Mouse (Mus musculus): ENCODE data around the gene Gja8. TPM values are rescaled to one million over a fixed set of nuclear protein-coding genes. Genes with fewer than 3 reads are reported as not detected.

Gene Gja8
- polyA plus RNA-seq, 1 experiment from 2014 or later, result not detected

DNA sequence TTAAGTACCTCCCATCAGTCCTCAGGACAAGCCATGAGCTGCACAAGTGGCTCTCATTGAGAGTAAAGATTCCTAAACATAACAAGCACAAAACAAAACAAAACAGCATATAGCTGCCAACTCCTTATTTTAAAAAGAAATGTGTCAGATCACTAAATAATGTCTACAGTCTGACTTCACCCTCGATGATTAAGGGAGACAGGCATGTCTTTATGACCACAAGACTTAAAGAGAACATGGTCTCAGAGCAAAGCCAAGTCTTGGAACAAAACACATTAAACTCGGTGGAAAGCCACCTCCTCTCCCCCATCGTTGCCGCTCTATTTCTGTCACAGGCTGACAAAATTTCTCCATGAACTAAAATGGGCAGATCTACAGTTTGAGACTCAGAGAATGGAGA lies 1.2 kb downstream of the Gja8 start:
- Histone ChIP-seq H3K27me3 (replicated peaks) (peaks cover 3% of the 10 kb centered on the region; the same call in 1 of the 2 replicates), H3K4me3 (no peak overlapping the region), H3K4me1 (no peaks in the 10 kb centered on the region), H3K4me2 (no peak overlapping the region), H3K9me3 (no peaks in the 10 kb centered on the region), H3K9ac (no peak overlapping the region), H3K36me3 (no peaks in the 10 kb centered on the region), H3K27ac (replicated peaks) (no peak overlapping the region)
- 68% methylated on average over 4 of the region's 4 CpGs for WGBS
- ATAC-seq (ENCODE audit: extremely low read depth, insufficient number of reproducible peaks, low FRiP score, low TSS enrichment), result no peak

DNA sequence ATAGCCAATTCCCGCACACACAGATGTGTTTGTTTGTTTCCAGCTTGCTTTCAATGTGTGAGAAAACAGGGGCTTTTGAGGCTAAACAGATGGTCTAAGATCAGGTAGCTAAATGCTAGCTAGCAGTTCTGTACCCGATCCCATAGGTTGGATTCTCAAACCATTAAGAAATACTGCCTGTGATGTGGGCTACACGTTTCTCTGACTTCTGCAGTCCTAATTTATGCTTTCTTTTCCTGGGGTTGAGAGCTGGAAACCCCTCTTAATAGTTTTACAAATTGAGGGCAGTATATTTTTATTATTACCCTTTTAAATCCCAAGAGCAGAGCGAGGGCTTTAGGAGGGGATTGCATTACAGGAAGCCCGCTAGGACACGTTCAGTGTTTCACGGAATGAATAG lies 4.8 kb downstream of the Gja8 start:
- WGBS, result 71% methylated on average over 7 of the region's 7 CpGs
- no peak for ATAC-seq (ENCODE audit: extremely low read depth, insufficient number of reproducible peaks, low FRiP score, low TSS enrichment)
- no peaks in the 10 kb centered on the region for H3K36me3 ChIP-seq

DNA sequence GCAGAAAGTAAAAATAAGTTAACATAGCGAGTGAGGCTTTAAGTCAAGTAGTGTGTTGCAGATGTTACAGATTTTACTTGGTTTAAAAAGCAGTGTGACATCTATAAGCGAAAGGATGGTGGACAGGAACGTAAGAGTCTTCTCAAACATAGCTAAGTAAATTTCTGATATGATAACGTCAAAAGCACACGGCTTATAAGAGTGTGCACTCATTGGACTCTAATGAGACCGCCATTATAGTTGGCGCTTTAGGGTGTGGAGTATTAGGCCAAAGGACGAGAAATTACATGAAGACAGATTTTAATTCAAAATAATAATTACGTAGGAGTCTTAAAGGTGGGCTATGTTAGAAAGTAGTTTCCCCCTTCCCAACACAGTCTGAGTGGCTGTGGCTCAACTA lies 20.2 kb downstream of the Gja8 start:
- Histone ChIP-seq H3K4me1 (peaks cover 12% of the 10 kb centered on the region), H3K9ac (peak overlapping the region; percentile 94), H3K4me2 (peak overlapping the region; percentile 88), H3K27ac (replicated peaks) (no peak overlapping the region), H3K9me3 (no peaks in the 10 kb centered on the region), H3K36me3 (no peaks in the 10 kb centered on the region), H3K4me3 (peak overlapping the region; percentile 76), H3K27me3 (replicated peaks) (peaks cover 31% of the 10 kb centered on the region)
- ATAC-seq (ENCODE audit: extremely low read depth, insufficient number of reproducible peaks, low FRiP score, low TSS enrichment), result no peak
- 44% methylated on average over 9 of the region's 9 CpGs for WGBS

More for the DNA sequence above, 4.8 kb downstream of the Gja8 start:
- H3K4me2 ChIP-seq, result no peak overlapping the region
- H3K4me3 ChIP-seq, result no peak overlapping the region
- no peaks in the 10 kb centered on the region for H3K4me1 ChIP-seq
- no peak overlapping the region for H3K27ac ChIP-seq (replicated peaks)
- no peaks in the 10 kb centered on the region for H3K9me3 ChIP-seq
- no peak overlapping the region for H3K9ac ChIP-seq
- H3K27me3 ChIP-seq (replicated peaks), result peaks cover 8% of the 10 kb centered on the region; the same call in 1 of the 2 replicates

DNA sequence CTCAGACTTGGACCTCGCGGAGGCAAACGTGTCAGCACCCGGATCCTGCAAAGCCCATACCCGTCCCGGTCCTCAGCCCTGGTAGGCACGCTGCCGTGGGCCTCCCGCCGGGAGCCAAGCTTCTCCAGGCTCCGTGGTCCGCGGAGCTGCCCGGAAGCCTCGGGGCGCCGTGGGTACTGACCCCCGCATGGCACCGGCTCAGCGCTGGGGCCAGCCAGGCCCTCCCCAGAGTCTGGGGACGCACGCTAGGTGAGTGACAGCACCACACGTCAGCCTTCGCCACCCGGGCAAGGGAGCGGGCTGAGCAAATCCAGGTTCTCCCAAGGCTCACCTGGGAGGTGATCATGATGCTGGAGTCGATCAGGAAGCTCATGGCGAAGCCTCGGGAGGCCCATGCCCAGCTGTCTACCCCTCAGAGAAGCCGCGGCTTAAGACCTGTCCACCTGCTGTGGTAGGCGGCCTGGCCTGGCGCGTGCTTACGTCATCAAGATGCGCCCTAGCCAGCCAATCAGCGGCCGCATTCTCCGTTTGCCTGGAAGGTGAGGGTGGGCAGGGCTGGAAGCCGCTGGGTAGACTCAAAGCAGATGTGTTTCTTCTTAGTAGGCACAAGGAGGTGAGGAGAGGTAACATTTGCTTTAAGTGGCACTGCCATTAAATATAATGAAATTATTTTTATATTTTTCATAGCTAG lies 20.8 kb downstream of the Gja8 start, which contains the start of gene Gpr89:
Gene Gpr89, minus strand, starts transcription at position 496 of the 691 bp plus-strand sequence.
- Histone ChIP-seq H3K27me3 (replicated peaks) (peaks cover 30% of the 10 kb centered on the region), H3K9ac (peak within 1 kb of the TSS; percentile 94), H3K4me2 (peak within 1 kb of the TSS; percentile 88), H3K27ac (replicated peaks) (no peak within 1 kb of the TSS), H3K9me3 (no peaks in the 10 kb centered on the region), H3K4me3 (peak within 1 kb of the TSS; percentile 76), H3K4me1 (peaks cover 12% of the 10 kb centered on the region), H3K36me3 (no peaks in the 10 kb centered on the region)
- peak; percentile 86 for ATAC-seq (ENCODE audit: extremely low read depth, insufficient number of reproducible peaks, low FRiP score, low TSS enrichment)
- under 1% methylated on average over 40 of the region's 40 CpGs for WGBS

DNA sequence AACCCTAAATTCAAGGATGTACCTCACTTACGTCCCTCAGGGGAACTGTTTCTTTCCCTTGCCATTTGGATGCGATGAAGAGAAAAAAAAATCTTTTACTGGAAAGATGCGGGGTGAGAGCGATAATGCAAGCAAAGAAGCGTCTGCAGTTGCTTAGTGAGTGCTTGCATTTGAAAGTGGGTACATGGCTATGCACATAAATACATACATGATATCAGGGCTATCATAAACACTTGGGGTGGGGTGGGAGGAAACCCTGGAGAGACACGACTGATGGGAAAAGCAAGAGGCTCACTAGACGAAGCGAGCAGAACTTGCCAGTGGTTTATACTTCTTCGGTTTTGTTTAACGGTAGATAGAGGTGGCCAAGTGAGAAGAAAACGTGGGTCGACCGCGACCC lies 21.4 kb downstream of the Gja8 start, which contains the start of gene Gja5:
Gene Gja5, plus strand, starts transcription at position 301 of the 400 bp plus-strand sequence.
- H3K9ac ChIP-seq, result peak within 1 kb of the TSS; percentile 94
- 14% methylated on average over 14 of the region's 14 CpGs for WGBS
- no peak within 1 kb of the TSS for H3K27ac ChIP-seq (replicated peaks)
- no peak for ATAC-seq (ENCODE audit: extremely low read depth, insufficient number of reproducible peaks, low FRiP score, low TSS enrichment)
- H3K4me3 ChIP-seq, result peak within 1 kb of the TSS; percentile 76
- peaks cover 12% of the 10 kb centered on the region for H3K4me1 ChIP-seq
- no peaks in the 10 kb centered on the region for H3K9me3 ChIP-seq
- H3K27me3 ChIP-seq (replicated peaks), result peaks cover 27% of the 10 kb centered on the region
- H3K36me3 ChIP-seq, result no peaks in the 10 kb centered on the region
- peak within 1 kb of the TSS; percentile 88 for H3K4me2 ChIP-seq

DNA sequence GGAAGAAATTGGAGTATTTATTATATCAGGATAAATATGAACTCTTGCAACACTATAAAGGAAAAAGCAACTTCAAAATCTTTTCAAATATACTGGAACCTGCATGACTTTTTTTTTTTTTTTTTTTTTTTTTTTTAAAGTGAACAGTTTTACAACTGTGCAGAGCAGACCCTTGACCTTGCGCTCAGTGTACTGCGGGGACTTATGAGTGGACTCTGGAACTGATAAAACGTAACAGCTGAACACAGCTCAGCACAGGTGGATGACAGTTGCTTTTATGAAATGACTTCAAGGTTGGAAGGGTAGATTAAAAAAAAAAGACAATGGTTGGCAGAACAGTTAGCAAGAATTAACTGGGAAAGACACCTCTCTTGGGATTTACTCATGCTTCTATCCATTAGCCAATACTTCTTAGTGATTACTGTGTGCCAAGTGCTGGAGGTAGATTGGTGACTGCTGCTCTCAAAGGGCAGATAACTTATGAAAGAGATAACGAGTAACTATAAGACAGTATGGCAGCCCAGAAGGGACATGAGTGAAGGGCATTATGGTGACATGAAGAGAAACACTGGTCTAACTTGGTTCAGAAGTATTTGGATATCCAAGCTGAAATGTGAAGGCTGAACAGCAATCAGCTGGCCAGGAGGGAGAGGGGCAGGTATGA lies 23.4 kb downstream of the Gja8 start:
- Histone ChIP-seq H3K27ac (replicated peaks) (no peak overlapping the region), H3K4me1 (peaks cover 12% of the 10 kb centered on the region), H3K9me3 (no peaks in the 10 kb centered on the region), H3K4me3 (no peak overlapping the region), H3K9ac (no peak overlapping the region), H3K4me2 (no peak overlapping the region), H3K27me3 (replicated peaks) (peaks cover 14% of the 10 kb centered on the region), H3K36me3 (peaks cover 8% of the 10 kb centered on the region)
- ATAC-seq (ENCODE audit: extremely low read depth, insufficient number of reproducible peaks, low FRiP score, low TSS enrichment), result no peak
- WGBS, result 77% methylated on average over 4 of the region's 4 CpGs

DNA sequence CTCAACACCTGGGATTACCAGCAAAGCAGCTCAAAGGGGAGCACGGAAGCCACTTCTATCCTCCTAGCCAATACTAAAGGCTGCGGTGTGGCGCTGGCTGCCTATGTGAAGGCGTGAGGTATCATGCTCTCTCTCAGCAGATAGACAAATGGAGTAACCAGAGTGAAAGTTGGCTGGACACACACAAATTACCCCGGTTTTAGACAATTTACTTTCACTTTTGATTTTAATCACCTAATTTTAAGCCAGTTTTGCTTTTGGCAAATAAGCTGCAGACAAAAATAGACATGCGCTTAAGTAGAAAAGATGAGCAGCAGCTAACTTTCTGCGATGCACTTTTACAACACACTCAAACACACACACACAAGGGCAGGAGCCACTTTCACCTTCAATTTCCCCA lies 42.1 kb downstream of the Gja8 start:
- Histone ChIP-seq H3K9me3 (no peaks in the 10 kb centered on the region), H3K4me3 (no peak overlapping the region), H3K27ac (replicated peaks) (no peak overlapping the region), H3K9ac (no peak overlapping the region), H3K27me3 (replicated peaks) (no peaks in the 10 kb centered on the region), H3K4me1 (no peaks in the 10 kb centered on the region), H3K36me3 (peaks cover 71% of the 10 kb centered on the region), H3K4me2 (no peak overlapping the region)
- 90% methylated on average over 7 of the region's 7 CpGs for WGBS
- no peak for ATAC-seq (ENCODE audit: extremely low read depth, insufficient number of reproducible peaks, low FRiP score, low TSS enrichment)

DNA sequence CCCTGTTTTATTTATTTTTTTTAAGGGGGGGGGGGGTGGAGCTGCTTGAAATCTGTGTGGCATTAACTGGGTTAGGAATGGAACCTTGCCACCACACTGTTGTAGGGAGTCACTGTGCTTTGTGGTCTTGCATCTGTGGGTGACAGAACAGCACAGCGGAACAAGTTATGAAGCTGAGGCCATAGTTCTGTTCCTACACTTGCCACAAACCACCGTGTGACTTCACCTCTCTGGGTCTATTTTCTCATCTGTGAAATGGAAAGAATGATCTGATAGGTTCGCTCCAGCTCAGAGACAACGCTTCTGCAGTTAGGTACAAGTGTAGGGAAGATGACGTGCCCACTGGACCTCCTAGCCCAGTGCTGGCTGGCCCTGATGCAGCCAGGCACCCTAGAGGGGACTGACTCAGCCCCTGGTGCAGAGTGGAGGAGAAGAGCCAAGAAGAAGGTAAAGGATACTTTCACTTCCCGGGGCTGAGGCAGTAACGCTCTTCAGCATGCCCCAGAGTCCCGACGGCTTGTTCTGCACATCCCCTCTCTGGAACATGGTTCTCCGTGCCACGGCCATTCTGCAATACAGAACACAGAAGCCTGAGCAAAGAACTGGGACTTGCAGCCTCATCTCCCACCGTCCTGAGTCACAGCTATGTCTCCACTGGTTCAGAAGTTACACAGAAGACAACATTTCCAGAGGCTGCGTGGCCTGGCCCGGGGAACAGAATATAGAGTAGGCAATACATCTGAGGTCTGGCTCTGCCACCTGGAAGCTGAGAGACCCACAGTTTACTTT lies 43.6 kb downstream of the Gja8 start:
- H3K27ac ChIP-seq (replicated peaks), result no peak overlapping the region
- 92% methylated on average over 14 of the region's 14 CpGs for WGBS
- H3K9me3 ChIP-seq, result no peaks in the 10 kb centered on the region
- no peak overlapping the region for H3K4me2 ChIP-seq
- H3K4me3 ChIP-seq, result no peak overlapping the region
- ATAC-seq (ENCODE audit: extremely low read depth, insufficient number of reproducible peaks, low FRiP score, low TSS enrichment), result no peak
- H3K9ac ChIP-seq, result no peak overlapping the region
- no peaks in the 10 kb centered on the region for H3K27me3 ChIP-seq (replicated peaks)
- H3K4me1 ChIP-seq, result no peaks in the 10 kb centered on the region
- H3K36me3 ChIP-seq, result peaks cover 68% of the 10 kb centered on the region

DNA sequence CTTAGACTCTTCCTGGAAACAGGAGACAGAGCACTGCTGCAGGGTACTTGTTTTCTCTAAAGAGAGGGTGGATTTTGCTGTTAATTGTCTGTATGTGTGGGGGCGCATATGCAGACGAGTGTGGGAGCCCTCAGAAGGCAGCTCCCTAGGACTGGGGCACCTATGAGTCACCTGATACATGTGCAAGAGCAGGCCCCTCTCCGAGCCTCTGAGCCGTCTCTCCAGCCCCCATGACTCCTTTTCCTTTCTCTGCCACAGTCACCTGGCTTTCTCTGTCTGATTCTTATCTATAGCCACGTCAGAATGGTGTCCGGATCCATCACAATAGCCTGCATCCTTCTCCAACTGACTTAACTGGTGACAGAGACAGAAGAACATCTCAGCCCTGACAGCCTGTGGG lies 44.3 kb downstream of the Gja8 start:
- Histone ChIP-seq H3K9ac (no peak overlapping the region), H3K27ac (replicated peaks) (no peak overlapping the region), H3K4me1 (no peaks in the 10 kb centered on the region), H3K4me3 (no peak overlapping the region), H3K4me2 (no peak overlapping the region), H3K9me3 (no peaks in the 10 kb centered on the region), H3K36me3 (peaks cover 66% of the 10 kb centered on the region), H3K27me3 (replicated peaks) (no peaks in the 10 kb centered on the region)
- ATAC-seq (ENCODE audit: extremely low read depth, insufficient number of reproducible peaks, low FRiP score, low TSS enrichment), result no peak
- WGBS, result 73% methylated on average over 6 of the region's 6 CpGs

DNA sequence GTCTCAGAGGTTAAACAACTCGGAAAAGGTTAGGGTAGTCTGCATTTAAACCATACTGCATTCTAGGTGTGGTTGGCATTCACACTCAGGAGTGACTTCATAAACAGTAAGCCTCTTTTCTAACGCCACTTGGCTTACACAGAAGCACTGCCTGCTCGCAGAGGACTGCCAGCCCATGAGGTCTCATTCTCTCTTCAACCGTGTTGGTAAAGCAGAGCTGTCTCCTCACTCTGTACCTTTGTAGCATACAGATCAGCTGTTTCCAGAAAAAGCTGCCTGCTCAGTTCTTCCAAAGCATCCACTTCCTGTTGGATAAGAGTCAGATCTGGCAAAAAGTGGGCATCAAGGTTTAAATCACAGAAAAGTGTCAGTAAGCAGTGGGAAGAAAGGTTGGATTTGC lies 45.4 kb downstream of the Gja8 start:
- Histone ChIP-seq H3K4me3 (no peak overlapping the region), H3K9ac (no peak overlapping the region), H3K4me1 (no peaks in the 10 kb centered on the region), H3K27ac (replicated peaks) (no peak overlapping the region), H3K9me3 (no peaks in the 10 kb centered on the region), H3K4me2 (no peak overlapping the region), H3K36me3 (peaks cover 66% of the 10 kb centered on the region), H3K27me3 (replicated peaks) (no peaks in the 10 kb centered on the region)
- no peak for ATAC-seq (ENCODE audit: extremely low read depth, insufficient number of reproducible peaks, low FRiP score, low TSS enrichment)
- WGBS, result 78% methylated on average over 4 of the region's 4 CpGs

DNA sequence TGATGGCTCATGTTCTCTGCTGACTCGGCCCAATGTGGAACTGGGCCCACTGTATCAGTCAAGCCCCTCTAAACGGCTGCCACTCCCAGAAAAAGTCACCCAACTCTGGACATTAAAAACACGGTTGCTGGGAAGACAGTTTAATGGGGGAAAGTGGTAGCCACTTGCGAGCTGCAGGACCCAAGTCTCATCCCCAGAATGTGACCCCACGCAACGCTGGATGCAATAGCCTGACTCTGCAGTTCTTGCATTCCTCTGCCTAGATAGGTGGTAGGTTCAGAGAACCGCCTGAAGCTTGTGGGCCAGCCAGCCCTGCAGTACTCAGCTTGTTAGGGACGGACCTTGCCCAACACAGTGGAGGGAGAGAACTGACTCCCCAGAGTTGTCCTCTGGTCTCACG lies 46.3 kb downstream of the Gja8 start:
- Histone ChIP-seq H3K4me2 (no peak overlapping the region), H3K27ac (replicated peaks) (no peak overlapping the region), H3K27me3 (replicated peaks) (no peaks in the 10 kb centered on the region), H3K9me3 (no peaks in the 10 kb centered on the region), H3K4me1 (no peaks in the 10 kb centered on the region), H3K4me3 (no peak overlapping the region), H3K36me3 (peaks cover 75% of the 10 kb centered on the region), H3K9ac (no peak overlapping the region)
- ATAC-seq (ENCODE audit: extremely low read depth, insufficient number of reproducible peaks, low FRiP score, low TSS enrichment), result no peak
- WGBS, result 82% methylated on average over 9 of the region's 9 CpGs
